In the genomic region with DNA sequence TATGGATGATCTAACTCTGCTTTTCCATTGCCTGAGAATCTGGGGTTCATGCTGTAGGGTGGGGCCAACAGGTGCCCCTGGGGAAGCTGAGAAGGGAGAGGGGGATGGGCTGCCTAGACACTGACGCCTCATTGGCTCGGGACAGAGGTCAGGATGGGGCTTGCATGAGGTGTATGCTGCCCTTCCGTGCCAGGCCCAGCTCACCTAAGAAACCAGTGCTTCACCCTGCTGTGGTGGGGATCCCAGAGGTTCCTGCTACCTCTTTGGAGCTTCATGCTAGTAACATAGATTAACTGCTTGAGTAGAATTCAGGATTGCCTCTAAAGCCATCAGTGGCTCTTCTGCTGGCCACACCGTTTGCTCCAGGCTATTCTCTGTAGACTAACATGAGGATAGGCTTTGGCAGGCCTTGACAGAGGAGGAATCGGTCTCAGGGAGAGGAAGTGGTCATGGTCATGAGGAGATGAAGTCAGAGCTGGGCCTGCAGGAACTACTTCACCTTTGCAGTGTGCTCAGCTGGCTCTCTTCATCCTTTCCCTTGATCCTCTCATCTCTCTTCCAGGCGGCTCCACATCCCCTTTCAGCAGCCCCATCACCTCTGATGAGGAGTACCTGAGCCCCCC, we compare ENCODE assay signal across 10 mouse cellular contexts. TPM values are rescaled to one million over a fixed set of nuclear protein-coding genes. Genes with fewer than 3 reads are reported as not detected.
DNase-seq lines count a peak whose midpoint lies in the region; ATAC-seq and TF ChIP-seq lines count a peak whose summit lies in the region.
"Had no signal": no experiment of that assay in that cellular context is flagged by ENCODE, and none has a peak within 500 bp of the region (broad histone marks: within the 10 kb centered on the region; RNA-seq: fewer than 3 reads in every experiment).

No protein-coding gene starts in this region.

- TF ChIP-seq EP300 in stomach, postnatal 0 days (optimal IDR thresholded peaks at IDR 0.05) = no peak

- DNase-seq in forebrain, embryonic 10.5 days (ENCODE audit: extremely low spot score, low spot score) = no peak
- no peak for DNase-seq in stomach, postnatal 0 days (ENCODE audit: low spot score)
- no peak for DNase-seq in cerebellum, adult 2 months
- no peak for DNase-seq in adrenal gland, adult 18-20 months (ENCODE audit: low spot score in 2 of 2)

- no peak for ATAC-seq in forebrain, embryonic 16.5 days
- ATAC-seq in megakaryocyte, adult 5-6 weeks (ENCODE audit: poor library complexity, severe bottlenecking) = no peak
- ATAC-seq in limb, embryonic 13.5 days (ENCODE audit: low FRiP score, low read depth) = no peak
- ATAC-seq in stomach, postnatal 0 days (ENCODE audit: low FRiP score, low TSS enrichment) = no peak

- H3K9me3 ChIP-seq in forebrain, embryonic 10.5 days = no peaks in the 10 kb centered on the region
- H3K9me3 ChIP-seq in forebrain, embryonic 16.5 days (ENCODE audit: control insufficient read depth, low read length) = no peaks in the 10 kb centered on the region
- H3K9me3 ChIP-seq in megakaryocyte, embryonic 14.5 days = no peaks in the 10 kb centered on the region
- H3K9me3 ChIP-seq in limb, embryonic 13.5 days = no peaks in the 10 kb centered on the region
- no peaks in the 10 kb centered on the region for H3K9me3 ChIP-seq in stomach, postnatal 0 days (ENCODE audit: control insufficient read depth, low read length)

- WGBS in forebrain, embryonic 10.5 days = 42% methylated on average over 6 of the region's 6 CpGs
- WGBS in forebrain, embryonic 16.5 days = 50% methylated on average over 6 of the region's 6 CpGs
- 31% methylated on average over 6 of the region's 6 CpGs for WGBS in limb, embryonic 13.5 days
- WGBS in stomach, postnatal 0 days = 44% methylated on average over 6 of the region's 6 CpGs
- WGBS in cerebellum, adult 2 months = 42% methylated on average over 6 of the region's 6 CpGs

- TF ChIP-seq POLR2A in cerebellum, adult 2 months (IDR thresholded peaks at IDR 0.05; ENCODE audit: borderline replicate concordance, insufficient read depth, low read length) = no peak

- H3K4me2 ChIP-seq in forebrain, embryonic 16.5 days (ENCODE audit: low read length) = no peak overlapping the region
- peak overlapping the region; percentile 59 for H3K4me2 ChIP-seq in limb, embryonic 13.5 days (replicated peaks)
- peak overlapping the region; percentile 39 for H3K4me2 ChIP-seq in stomach, postnatal 0 days (replicated peaks; ENCODE audit: low read depth)

- TF ChIP-seq CTCF in stomach, postnatal 0 days (IDR thresholded peaks at IDR 0.05; ENCODE audit: low read depth) = no peak
- TF ChIP-seq CTCF in cerebellum, adult 2 months (IDR thresholded peaks at IDR 0.05; ENCODE audit: borderline replicate concordance, insufficient read depth, low read depth, low read length) = no peak

- H3K27me3 ChIP-seq in forebrain, embryonic 10.5 days (ENCODE audit: poor library complexity, severe bottlenecking) = no peaks in the 10 kb centered on the region
- no peaks in the 10 kb centered on the region for H3K27me3 ChIP-seq in forebrain, embryonic 16.5 days (replicated peaks; ENCODE audit: control insufficient read depth, insufficient read depth, low read length)
- peaks cover 82% of the 10 kb centered on the region for H3K27me3 ChIP-seq in megakaryocyte, embryonic 14.5 days (replicated peaks)
- no peaks in the 10 kb centered on the region for H3K27me3 ChIP-seq in limb, embryonic 13.5 days
- no peaks in the 10 kb centered on the region for H3K27me3 ChIP-seq in stomach, postnatal 0 days (ENCODE audit: control insufficient read depth, insufficient read depth, low read length)
- H3K27me3 ChIP-seq in cerebellum, adult 2 months (ENCODE audit: control insufficient read depth, insufficient read depth, low read length) = no peaks in the 10 kb centered on the region

- H3K4me3 ChIP-seq in forebrain, embryonic 10.5 days = peak overlapping the region; percentile 43
- no peak overlapping the region for H3K4me3 ChIP-seq in forebrain, embryonic 16.5 days (replicated peaks; ENCODE audit: low read length)
- H3K4me3 ChIP-seq in megakaryocyte, embryonic 14.5 days (replicated peaks) = peak overlapping the region; percentile 64
- peak overlapping the region; percentile 22 for H3K4me3 ChIP-seq in limb, embryonic 13.5 days
- peak overlapping the region; percentile 22; the same call in 1 of the 2 replicates for H3K4me3 ChIP-seq in stomach, postnatal 0 days (ENCODE audit: low read depth, low read length)
- no peak overlapping the region for H3K4me3 ChIP-seq in cerebellum, adult 2 months (replicated peaks; ENCODE audit: insufficient read depth, low read depth, low read length)
- H3K4me3 ChIP-seq: erythroblast, embryonic 14.5 days had no signal

- peaks cover 50% of the 10 kb centered on the region for H3K36me3 ChIP-seq in forebrain, embryonic 10.5 days (replicated peaks)
- no peaks in the 10 kb centered on the region for H3K36me3 ChIP-seq in forebrain, embryonic 16.5 days (ENCODE audit: control insufficient read depth, insufficient read depth)
- no peaks in the 10 kb centered on the region for H3K36me3 ChIP-seq in megakaryocyte, embryonic 14.5 days (replicated peaks; ENCODE audit: low read length)
- peaks cover 61% of the 10 kb centered on the region for H3K36me3 ChIP-seq in limb, embryonic 13.5 days
- H3K36me3 ChIP-seq in stomach, postnatal 0 days (ENCODE audit: control insufficient read depth, insufficient read depth, low read length) = no peaks in the 10 kb centered on the region; the same call in 1 of the 2 replicates

- peak overlapping the region; percentile 86 for H3K27ac ChIP-seq in forebrain, embryonic 10.5 days
- no peak overlapping the region for H3K27ac ChIP-seq in forebrain, embryonic 16.5 days (ENCODE audit: low read length)
- peak overlapping the region; percentile 79; the same call in 1 of the 2 replicates for H3K27ac ChIP-seq in limb, embryonic 13.5 days
- peak overlapping the region; percentile 88 for H3K27ac ChIP-seq in stomach, postnatal 0 days (replicated peaks)
- no peak overlapping the region for H3K27ac ChIP-seq in cerebellum, adult 2 months (ENCODE audit: insufficient read depth, low read length)

- no peak overlapping the region for H3K9ac ChIP-seq in forebrain, embryonic 16.5 days (replicated peaks; ENCODE audit: low read depth, low read length)
- H3K9ac ChIP-seq in limb, embryonic 13.5 days = peak overlapping the region; percentile 50
- H3K9ac ChIP-seq in stomach, postnatal 0 days (ENCODE audit: low read length) = peak overlapping the region; percentile 41

- H3K4me1 ChIP-seq in forebrain, embryonic 10.5 days = peaks cover 57% of the 10 kb centered on the region
- peaks cover 15% of the 10 kb centered on the region for H3K4me1 ChIP-seq in forebrain, embryonic 16.5 days (replicated peaks; ENCODE audit: control insufficient read depth, insufficient read depth, low read length)
- H3K4me1 ChIP-seq in megakaryocyte, embryonic 14.5 days = peaks cover 12% of the 10 kb centered on the region
- peaks cover 28% of the 10 kb centered on the region for H3K4me1 ChIP-seq in limb, embryonic 13.5 days
- peaks cover 7% of the 10 kb centered on the region; the same call in 1 of the 2 replicates for H3K4me1 ChIP-seq in stomach, postnatal 0 days (replicated peaks; ENCODE audit: control insufficient read depth, insufficient read depth)
- H3K4me1 ChIP-seq in cerebellum, adult 2 months (ENCODE audit: control insufficient read depth, insufficient read depth, low read length) = peaks cover 20% of the 10 kb centered on the region

RNA-seq across cellular contexts. Expression of gene Speg, which starts 25.5 kb away (rescaled TPM):
- 23.2 and 29.3 TPM in 2 replicates for polyA plus RNA-seq in forebrain, embryonic 10.5 days (2016; fragmentation: Nextera tagmentation; extraction: Ambion mirVana)
- polyA plus RNA-seq in forebrain, embryonic 16.5 days (2015; fragmentation: Nextera tagmentation; extraction: Ambion mirVana) = 10.7 and 12.9 TPM in 2 replicates
- polyA plus RNA-seq in megakaryocyte, embryonic 14.5 days (2012; ENCODE audit: insufficient read depth, low replicate concordance) = 48.7 TPM in 1 of 2 replicates, not detected in the other
- not detected in 2 replicates for total RNA-seq in megakaryocyte, adult 5-6 weeks (2015)
- total RNA-seq in megakaryocyte, adult 5-6 weeks (2017) = 0.11 TPM in 1 of 2 replicates, not detected in the other
- polyA plus RNA-seq in limb, embryonic 13.5 days (2015; fragmentation: Nextera tagmentation; extraction: Ambion mirVana) = 20.7 and 21.3 TPM in 2 replicates
- polyA plus RNA-seq in stomach, postnatal 0 days (2015; fragmentation: Nextera tagmentation; extraction: Ambion mirVana) = 28.8 and 30.0 TPM in 2 replicates
- polyA plus RNA-seq in cerebellum, adult 2 months (2012; rRNA removed) = 122 and 143 TPM in 2 replicates
- total RNA-seq in adrenal gland, adult 18-20 months (2021) = 10 to 100 TPM in 1 of 2 experiments, 1 to 10 TPM in 1; 7.3 to 10.8 TPM

RNA-seq across cellular contexts. Expression of gene Gmppa, which starts 35.1 kb away (rescaled TPM):
- polyA plus RNA-seq in forebrain, embryonic 10.5 days (2016; fragmentation: Nextera tagmentation; extraction: Ambion mirVana) = 55.9 and 60.1 TPM in 2 replicates
- 86.4 and 93.1 TPM in 2 replicates for polyA plus RNA-seq in forebrain, embryonic 16.5 days (2015; fragmentation: Nextera tagmentation; extraction: Ambion mirVana)
- 234 and 693 TPM in 2 replicates for polyA plus RNA-seq in megakaryocyte, embryonic 14.5 days (2012; ENCODE audit: insufficient read depth, low replicate concordance)
- 71.8 and 79.4 TPM in 2 replicates for total RNA-seq in megakaryocyte, adult 5-6 weeks (2015)
- 56.5 and 58.9 TPM in 2 replicates for total RNA-seq in megakaryocyte, adult 5-6 weeks (2017)
- polyA plus RNA-seq in limb, embryonic 13.5 days (2015; fragmentation: Nextera tagmentation; extraction: Ambion mirVana) = 70.1 and 71.8 TPM in 2 replicates
- polyA plus RNA-seq in stomach, postnatal 0 days (2015; fragmentation: Nextera tagmentation; extraction: Ambion mirVana) = 85.2 and 98.6 TPM in 2 replicates
- 155 and 187 TPM in 2 replicates for polyA plus RNA-seq in cerebellum, adult 2 months (2012; rRNA removed)
- 10 to 100 TPM; 53.2 to 56.1 TPM for total RNA-seq in adrenal gland, adult 18-20 months (2021)

RNA-seq across cellular contexts. Expression of gene Des, which starts 40.5 kb away (rescaled TPM):
- 2.6 and 4.3 TPM in 2 replicates for polyA plus RNA-seq in forebrain, embryonic 10.5 days (2016; fragmentation: Nextera tagmentation; extraction: Ambion mirVana)
- 1.2 and 1.5 TPM in 2 replicates for polyA plus RNA-seq in forebrain, embryonic 16.5 days (2015; fragmentation: Nextera tagmentation; extraction: Ambion mirVana)
- polyA plus RNA-seq in megakaryocyte, embryonic 14.5 days (2012; ENCODE audit: insufficient read depth, low replicate concordance) = 0.11 TPM in 1 of 2 replicates, not detected in the other
- not detected in 2 replicates for total RNA-seq in megakaryocyte, adult 5-6 weeks (2015)
- not detected in 2 replicates for total RNA-seq in megakaryocyte, adult 5-6 weeks (2017)
- polyA plus RNA-seq in limb, embryonic 13.5 days (2015; fragmentation: Nextera tagmentation; extraction: Ambion mirVana) = 52.1 and 56.1 TPM in 2 replicates
- 223 and 291 TPM in 2 replicates for polyA plus RNA-seq in stomach, postnatal 0 days (2015; fragmentation: Nextera tagmentation; extraction: Ambion mirVana)
- polyA plus RNA-seq in cerebellum, adult 2 months (2012; rRNA removed) = 2.0 and 2.1 TPM in 2 replicates
- 10 to 100 TPM; 15.9 to 21.3 TPM for total RNA-seq in adrenal gland, adult 18-20 months (2021)

RNA-seq across cellular contexts. Expression of gene Asic4, which starts 49.6 kb away (rescaled TPM):
- 3.1 and 3.4 TPM in 2 replicates for polyA plus RNA-seq in forebrain, embryonic 10.5 days (2016; fragmentation: Nextera tagmentation; extraction: Ambion mirVana)
- polyA plus RNA-seq in forebrain, embryonic 16.5 days (2015; fragmentation: Nextera tagmentation; extraction: Ambion mirVana) = 4.0 and 7.2 TPM in 2 replicates
- 0.13 TPM in 1 of 2 replicates, not detected in the other for polyA plus RNA-seq in megakaryocyte, embryonic 14.5 days (2012; ENCODE audit: insufficient read depth, low replicate concordance)
- not detected in 2 replicates for total RNA-seq in megakaryocyte, adult 5-6 weeks (2015)
- not detected in 2 replicates for total RNA-seq in megakaryocyte, adult 5-6 weeks (2017)
- polyA plus RNA-seq in limb, embryonic 13.5 days (2015; fragmentation: Nextera tagmentation; extraction: Ambion mirVana) = 0.65 and 0.80 TPM in 2 replicates
- 0.55 and 0.63 TPM in 2 replicates for polyA plus RNA-seq in stomach, postnatal 0 days (2015; fragmentation: Nextera tagmentation; extraction: Ambion mirVana)
- 2.1 and 2.8 TPM in 2 replicates for polyA plus RNA-seq in cerebellum, adult 2 months (2012; rRNA removed)
- 1 to 10 TPM; 5.1 to 8.1 TPM for total RNA-seq in adrenal gland, adult 18-20 months (2021)
- total RNA-seq: liver, adult 2 months had no signal
- polyA plus RNA-seq: erythroblast, embryonic 14.5 days; liver, adult 2 months had no signal

Comparison
In these comparisons a context has a peak if more than half of its experiments do, and no peak if none do; other contexts are left out.
1. H3K27ac ChIP-seq: peak in forebrain, embryonic 10.5 days (single experiment), limb, embryonic 13.5 days (single experiment) and stomach, postnatal 0 days (single experiment); none in forebrain, embryonic 16.5 days (single experiment) and cerebellum, adult 2 months (single experiment).
2. H3K4me3 ChIP-seq: peak in forebrain, embryonic 10.5 days (single experiment), megakaryocyte, embryonic 14.5 days (single experiment), limb, embryonic 13.5 days (single experiment) and stomach, postnatal 0 days (single experiment); none in forebrain, embryonic 16.5 days (single experiment) and cerebellum, adult 2 months (single experiment).